11 mouse cellular contexts compared by ENCODE assay signal in genomic region chr5:21329672-21330665, GRCm38 (mm10). TPM values are rescaled to one million over a fixed set of nuclear protein-coding genes. Genes with fewer than 3 reads are reported as not detected.
A peak's percentile ranks its signal among the peaks of the same experiment; 100 is the strongest.
DNase-seq lines count a peak whose midpoint lies in the region; ATAC-seq and TF ChIP-seq lines count a peak whose summit lies in the region.
"Had no signal": no experiment of that assay in that cellular context is flagged by ENCODE, and none has a peak within 500 bp of the region (broad histone marks: within the 10 kb centered on the region; RNA-seq: fewer than 3 reads in every experiment).

No protein-coding gene starts in this region.

- no peaks in the 10 kb centered on the region for H3K27me3 ChIP-seq in intestine, embryonic 14.5 days (replicated peaks; ENCODE audit: control insufficient read depth, insufficient read depth, low read length)
- H3K27me3 ChIP-seq in intestine, postnatal 0 days (replicated peaks; ENCODE audit: control insufficient read depth, insufficient read depth, low read length), result no peaks in the 10 kb centered on the region
- H3K27me3 ChIP-seq in embryonic facial prominence, embryonic 15.5 days, result no peaks in the 10 kb centered on the region
- H3K27me3 ChIP-seq in heart, embryonic 14.5 days (ENCODE audit: control insufficient read depth, insufficient read depth, low read length), result no peaks in the 10 kb centered on the region
- H3K27me3 ChIP-seq in neural tube, embryonic 15.5 days (replicated peaks), result no peaks in the 10 kb centered on the region
- H3K27me3 ChIP-seq in forebrain, embryonic 15.5 days, result no peaks in the 10 kb centered on the region
- H3K27me3 ChIP-seq: liver, embryonic 13.5 days had no signal

- intact Hi-C loops in left cerebral cortex, postnatal 14 days (cut with DNase I), result no loop called here

- H3K27ac ChIP-seq in intestine, embryonic 14.5 days (ENCODE audit: low read depth), result peak overlapping the region; percentile 3
- no peak overlapping the region; the same call in 1 of the 2 replicates for H3K27ac ChIP-seq in intestine, postnatal 0 days (ENCODE audit: low read depth, low read length)
- no peak overlapping the region for H3K27ac ChIP-seq in embryonic facial prominence, embryonic 15.5 days (replicated peaks)
- peak overlapping the region; percentile 99 to 100 for H3K27ac ChIP-seq in heart, embryonic 14.5 days (replicated peaks in 1 of 2; ENCODE audit: control insufficient read depth in 1 of 2, insufficient read depth in 1 of 2, low read depth in 2 of 2, low read length in 2 of 2)
- 0 out of 2 replicates have a peak overlapping the region, but pooled peaks have one; percentile 23 for H3K27ac ChIP-seq in neural tube, embryonic 15.5 days (replicated peaks)
- H3K27ac ChIP-seq in forebrain, embryonic 15.5 days (replicated peaks), result no peak overlapping the region
- H3K27ac ChIP-seq: liver, embryonic 13.5 days had no signal

- ATAC-seq in intestine, embryonic 14.5 days (replicated peaks; ENCODE audit: low FRiP score, low TSS enrichment, low read depth), result no peak
- no peak for ATAC-seq in intestine, postnatal 0 days
- 0 out of 2 replicates have a peak, but pooled peaks have one; percentile 43 for ATAC-seq in embryonic facial prominence, embryonic 15.5 days (ENCODE audit: insufficient number of reproducible peaks, low FRiP score, low TSS enrichment, low read depth)
- ATAC-seq in heart, embryonic 14.5 days (ENCODE audit: insufficient number of reproducible peaks, insufficient read depth, low FRiP score, low read depth), result peak; percentile 79
- ATAC-seq in neural tube, embryonic 15.5 days (ENCODE audit: low FRiP score), result no peak
- no peak for ATAC-seq in forebrain, embryonic 15.5 days (replicated peaks)

- H3K4me2 ChIP-seq in intestine, embryonic 14.5 days (ENCODE audit: low read length), result no peak overlapping the region
- H3K4me2 ChIP-seq in intestine, postnatal 0 days (replicated peaks; ENCODE audit: low read depth), result no peak overlapping the region
- no peak overlapping the region for H3K4me2 ChIP-seq in embryonic facial prominence, embryonic 15.5 days (replicated peaks)
- H3K4me2 ChIP-seq in heart, embryonic 14.5 days (ENCODE audit: low read length), result peak overlapping the region; percentile 61
- no peak overlapping the region for H3K4me2 ChIP-seq in neural tube, embryonic 15.5 days
- H3K4me2 ChIP-seq in forebrain, embryonic 15.5 days (replicated peaks), result no peak overlapping the region
- H3K4me2 ChIP-seq: liver, embryonic 13.5 days had no signal

- H3K4me1 ChIP-seq in intestine, embryonic 14.5 days (replicated peaks; ENCODE audit: control insufficient read depth, insufficient read depth, low read length), result peaks cover 13% of the 10 kb centered on the region; the same call in 1 of the 2 replicates
- H3K4me1 ChIP-seq in intestine, postnatal 0 days (replicated peaks; ENCODE audit: control insufficient read depth, insufficient read depth, low read length), result no peaks in the 10 kb centered on the region
- H3K4me1 ChIP-seq in embryonic facial prominence, embryonic 15.5 days, result peaks cover 8% of the 10 kb centered on the region
- peaks cover 23 to 41% of the 10 kb centered on the region in 2 experiments for H3K4me1 ChIP-seq in heart, embryonic 14.5 days (ENCODE audit: control insufficient read depth in 2 of 2, insufficient read depth in 2 of 2, low read length in 2 of 2)
- peaks cover 8% of the 10 kb centered on the region; the same call in 1 of the 2 replicates for H3K4me1 ChIP-seq in neural tube, embryonic 15.5 days
- peaks cover 9% of the 10 kb centered on the region; the same call in 1 of the 2 replicates for H3K4me1 ChIP-seq in forebrain, embryonic 15.5 days

- no peak overlapping the region for H3K4me3 ChIP-seq in intestine, embryonic 14.5 days (ENCODE audit: low read depth, low read length)
- H3K4me3 ChIP-seq in intestine, postnatal 0 days (ENCODE audit: low read depth, low read length), result no peak overlapping the region
- H3K4me3 ChIP-seq in embryonic facial prominence, embryonic 15.5 days (replicated peaks), result no peak overlapping the region
- H3K4me3 ChIP-seq in heart, embryonic 14.5 days (ENCODE audit: control insufficient read depth in 1 of 2, insufficient read depth in 1 of 2, low read depth in 1 of 2, low read length in 2 of 2), result peak overlapping the region; percentile 4 to 5; a peak in 2 of 4 replicates
- H3K4me3 ChIP-seq in neural tube, embryonic 15.5 days (replicated peaks), result no peak overlapping the region
- H3K4me3 ChIP-seq in forebrain, embryonic 15.5 days, result no peak overlapping the region
- H3K4me3 ChIP-seq: liver, embryonic 13.5 days had no signal

- TF ChIP-seq CTCF in intestine, postnatal 0 days (IDR thresholded peaks at IDR 0.05; ENCODE audit: low read depth), result no peak

- no peak overlapping the region for H3K9ac ChIP-seq in intestine, embryonic 14.5 days (ENCODE audit: low read length)
- no peak overlapping the region for H3K9ac ChIP-seq in intestine, postnatal 0 days (ENCODE audit: low read depth, low read length)
- H3K9ac ChIP-seq in embryonic facial prominence, embryonic 15.5 days, result no peak overlapping the region
- peak overlapping the region; percentile 74 for H3K9ac ChIP-seq in heart, embryonic 14.5 days (ENCODE audit: low read length)
- H3K9ac ChIP-seq in neural tube, embryonic 15.5 days (replicated peaks), result no peak overlapping the region
- H3K9ac ChIP-seq in forebrain, embryonic 15.5 days (replicated peaks), result no peak overlapping the region
- H3K9ac ChIP-seq: liver, embryonic 13.5 days had no signal

- no peaks in the 10 kb centered on the region for H3K36me3 ChIP-seq in intestine, embryonic 14.5 days (ENCODE audit: control insufficient read depth, insufficient read depth, low read length)
- H3K36me3 ChIP-seq in intestine, postnatal 0 days (ENCODE audit: control insufficient read depth, insufficient read depth), result no peaks in the 10 kb centered on the region
- H3K36me3 ChIP-seq in embryonic facial prominence, embryonic 15.5 days, result no peaks in the 10 kb centered on the region
- no peaks in the 10 kb centered on the region for H3K36me3 ChIP-seq in heart, embryonic 14.5 days (ENCODE audit: control insufficient read depth, insufficient read depth, low read length)
- H3K36me3 ChIP-seq in neural tube, embryonic 15.5 days, result no peaks in the 10 kb centered on the region
- H3K36me3 ChIP-seq in forebrain, embryonic 15.5 days, result no peaks in the 10 kb centered on the region
- H3K36me3 ChIP-seq: liver, embryonic 13.5 days had no signal

- no peaks in the 10 kb centered on the region for H3K9me3 ChIP-seq in intestine, embryonic 14.5 days (ENCODE audit: control insufficient read depth, low read length)
- no peaks in the 10 kb centered on the region for H3K9me3 ChIP-seq in intestine, postnatal 0 days (ENCODE audit: control insufficient read depth)
- no peaks in the 10 kb centered on the region for H3K9me3 ChIP-seq in embryonic facial prominence, embryonic 15.5 days (replicated peaks)
- H3K9me3 ChIP-seq in heart, embryonic 14.5 days (ENCODE audit: control insufficient read depth, low read length), result no peaks in the 10 kb centered on the region
- H3K9me3 ChIP-seq in neural tube, embryonic 15.5 days (replicated peaks), result no peaks in the 10 kb centered on the region
- H3K9me3 ChIP-seq in forebrain, embryonic 15.5 days, result no peaks in the 10 kb centered on the region
- H3K9me3 ChIP-seq: liver, embryonic 13.5 days had no signal

- 53% methylated on average over 11 of the region's 11 CpGs for WGBS in intestine, embryonic 14.5 days
- WGBS in intestine, postnatal 0 days, result 49% methylated on average over 11 of the region's 11 CpGs
- 40% methylated on average over 11 of the region's 11 CpGs for WGBS in embryonic facial prominence, embryonic 15.5 days
- 24% methylated on average over 11 of the region's 11 CpGs for WGBS in heart, embryonic 14.5 days
- 51% methylated on average over 11 of the region's 11 CpGs for WGBS in neural tube, embryonic 15.5 days
- WGBS in forebrain, embryonic 15.5 days, result 31% methylated on average over 11 of the region's 11 CpGs

- DNase-seq in intestine, embryonic 14.5 days (ENCODE audit: low spot score), result no peak
- no peak for DNase-seq in cerebellum, postnatal 10 days
- no peak for DNase-seq in left cerebral cortex, postnatal 14 days (ENCODE audit: low spot score in 2 of 2)
- DNase-seq: gastrocnemius, postnatal 25 days; liver, embryonic 13.5 days; thymus, postnatal 25 days had no signal

RNA-seq across cellular contexts. Expression of gene Fgl2, which starts 42.5 kb away (rescaled TPM):
- 8.1 and 8.6 TPM in 2 replicates for polyA plus RNA-seq in intestine, embryonic 14.5 days (2014; fragmentation: Nextera tagmentation; extraction: Ambion mirVana)
- polyA plus RNA-seq in intestine, postnatal 0 days (2015; fragmentation: Nextera tagmentation; extraction: Ambion mirVana), result 24.5 and 26.3 TPM in 2 replicates
- polyA plus RNA-seq in embryonic facial prominence, embryonic 15.5 days (2015; fragmentation: Nextera tagmentation; extraction: Ambion mirVana), result 3.1 and 3.6 TPM in 2 replicates
- 34.7 and 41.9 TPM in 2 replicates for polyA plus RNA-seq in heart, embryonic 14.5 days (2014; fragmentation: Nextera tagmentation; extraction: Ambion mirVana)
- polyA plus RNA-seq in neural tube, embryonic 15.5 days (2015; fragmentation: Nextera tagmentation; extraction: Ambion mirVana), result 5.6 and 6.9 TPM in 2 replicates
- 1 to 10 TPM; 2.0 to 2.3 TPM for total RNA-seq in left cerebral cortex, postnatal 14 days (2021)
- polyA plus RNA-seq in forebrain, embryonic 15.5 days (2015; fragmentation: Nextera tagmentation; extraction: Ambion mirVana), result 1.2 and 1.5 TPM in 2 replicates

Comparison
In these comparisons a context has a peak if more than half of its experiments do, and no peak if none do; other contexts are left out.
1. H3K27ac ChIP-seq: peak in intestine, embryonic 14.5 days (single experiment), heart, embryonic 14.5 days (2 of 2) and neural tube, embryonic 15.5 days (single experiment); none in intestine, postnatal 0 days (single experiment), embryonic facial prominence, embryonic 15.5 days (single experiment) and forebrain, embryonic 15.5 days (single experiment).
2. ATAC-seq: peak in embryonic facial prominence, embryonic 15.5 days (single experiment) and heart, embryonic 14.5 days (single experiment); none in intestine, embryonic 14.5 days (single experiment), intestine, postnatal 0 days (single experiment), neural tube, embryonic 15.5 days (single experiment) and forebrain, embryonic 15.5 days (single experiment).
3. H3K4me3 ChIP-seq: peak in heart, embryonic 14.5 days (2 of 2); none in intestine, embryonic 14.5 days (single experiment), intestine, postnatal 0 days (single experiment), embryonic facial prominence, embryonic 15.5 days (single experiment), neural tube, embryonic 15.5 days (single experiment) and forebrain, embryonic 15.5 days (single experiment).